Mouse (Mus musculus) spleen, adult 18-20 months (tissue): ENCODE data around the gene Mrpl33.
"Not testable (repeated sequence)": the region's sequence is repeated elsewhere in the genome, so short reads cannot be mapped to it uniquely, and the experiment has no call there.

Source experiments
- DNase-seq, 2 experiments: peaks; one replicate each; pipeline ENCODE4 v3.0.0; 2022; ENCODE audit warnings: mixed read lengths in 2 of 2

The Mrpl33 gene

GRCm38 (mm10) chr5:31597430-31597944, 752 bp downstream of the Mrpl33 start:
- DNase-seq: no peak

GRCm38 (mm10) chr5:31598121-31598520, 1.4 kb downstream of the Mrpl33 start:
- DNase-seq: no peak

GRCm38 (mm10) chr5:31598579-31598978, 1.8 kb downstream of the Mrpl33 start:
- DNase-seq: peak in 1 of 2 experiments; percentile 27

GRCm38 (mm10) chr5:31599161-31599560, 2.4 kb downstream of the Mrpl33 start:
- no peak for DNase-seq

- no peak for DNase-seq
These were observed 4.5 kb downstream of the Mrpl33 start for GRCm38 (mm10) chr5:31601162-31601722.

GRCm38 (mm10) chr5:31602377-31602776, 5.6 kb downstream of the Mrpl33 start:
- DNase-seq: peak; percentile 12 to 39

GRCm38 (mm10) chr5:31603766-31604165, 7.0 kb downstream of the Mrpl33 start:
- no peak for DNase-seq

- no peak for DNase-seq
These were observed 9.4 kb downstream of the Mrpl33 start for GRCm38 (mm10) chr5:31606151-31606550.

GRCm38 (mm10) chr5:31610376-31611086, 13.8 kb downstream of the Mrpl33 start:
- DNase-seq: no peak

DNA sequence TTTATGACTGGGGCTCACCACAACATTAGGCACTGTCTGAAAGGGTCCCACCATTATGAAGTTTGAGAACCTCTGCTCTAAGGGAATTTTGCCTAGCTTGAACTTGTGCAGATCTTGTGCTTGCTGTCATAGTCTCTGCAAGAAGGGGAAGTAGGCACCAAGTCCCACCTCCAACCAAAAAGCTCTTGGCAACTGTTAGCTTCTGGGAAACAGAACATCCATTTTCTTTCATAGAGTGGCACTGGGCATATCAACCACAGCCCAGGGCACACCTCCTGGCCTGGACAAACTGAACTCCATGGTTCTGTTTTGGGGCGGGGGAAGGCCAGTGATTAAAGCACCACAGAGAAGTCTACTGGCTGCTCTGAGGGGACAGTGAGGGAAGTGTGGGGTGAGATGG, 14.5 kb downstream of the Mrpl33 start:
- no peak for DNase-seq

- DNase-seq: peak; percentile 71 to 80
These were observed 17.1 kb downstream of the Mrpl33 start for GRCm38 (mm10) chr5:31613852-31614286.

GRCm38 (mm10) chr5:31614339-31615025, 17.7 kb downstream of the Mrpl33 start:
- DNase-seq: peak in 1 of 2 experiments; percentile 14

- no peak for DNase-seq
These were observed 23.6 kb downstream of the Mrpl33 start for GRCm38 (mm10) chr5:31620326-31620725.

GRCm38 (mm10) chr5:31627117-31627516, 30.4 kb downstream of the Mrpl33 start:
- no peak for DNase-seq

GRCm38 (mm10) chr5:31627562-31628526, 31.1 kb downstream of the Mrpl33 start:
- DNase-seq: no peak

GRCm38 (mm10) chr5:31628555-31628954, 31.8 kb downstream of the Mrpl33 start:
- no peak for DNase-seq

DNA sequence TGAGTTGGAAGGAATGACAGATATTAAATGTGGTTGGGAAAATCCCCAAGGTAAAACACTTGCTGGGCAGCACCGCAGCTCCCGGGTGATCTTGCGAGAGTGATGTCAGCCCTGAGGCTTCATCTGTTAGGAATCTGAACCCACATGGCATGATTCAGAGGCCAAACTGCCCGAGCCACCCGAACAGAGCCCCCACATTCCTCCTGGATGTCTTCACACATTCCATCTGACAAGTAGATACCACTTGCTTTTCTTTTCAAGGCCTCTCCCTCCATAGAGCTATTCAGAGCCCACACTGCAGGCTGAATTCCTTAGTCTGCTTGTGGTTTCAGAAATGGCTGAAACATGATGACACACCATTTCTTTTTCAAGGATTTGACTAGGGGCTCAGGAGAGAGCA, 33.3 kb downstream of the Mrpl33 start:
- no peak for DNase-seq

GRCm38 (mm10) chr5:31631169-31631568, 34.4 kb downstream of the Mrpl33 start:
- DNase-seq: not testable (repeated sequence)

DNA sequence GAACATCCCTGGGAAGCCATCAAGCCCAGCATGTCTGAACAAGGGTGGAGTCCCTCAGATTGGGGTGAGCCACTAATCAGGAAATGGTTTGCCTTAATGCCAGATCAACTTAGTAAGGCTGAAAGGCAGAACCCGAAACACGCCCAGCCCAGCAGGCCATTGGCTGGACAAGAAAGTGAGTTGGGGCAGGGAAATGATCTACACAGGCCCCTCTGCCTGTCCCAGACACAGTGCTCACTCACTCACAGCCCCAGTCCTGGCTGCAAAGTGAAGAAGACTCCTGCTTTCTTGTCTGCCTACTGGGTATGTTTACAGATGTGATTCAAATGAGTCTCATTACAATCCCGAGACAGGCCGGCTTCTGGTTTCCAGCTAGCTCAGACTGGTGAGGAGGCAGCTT, 37.4 kb downstream of the Mrpl33 start:
- no peak for DNase-seq

DNA sequence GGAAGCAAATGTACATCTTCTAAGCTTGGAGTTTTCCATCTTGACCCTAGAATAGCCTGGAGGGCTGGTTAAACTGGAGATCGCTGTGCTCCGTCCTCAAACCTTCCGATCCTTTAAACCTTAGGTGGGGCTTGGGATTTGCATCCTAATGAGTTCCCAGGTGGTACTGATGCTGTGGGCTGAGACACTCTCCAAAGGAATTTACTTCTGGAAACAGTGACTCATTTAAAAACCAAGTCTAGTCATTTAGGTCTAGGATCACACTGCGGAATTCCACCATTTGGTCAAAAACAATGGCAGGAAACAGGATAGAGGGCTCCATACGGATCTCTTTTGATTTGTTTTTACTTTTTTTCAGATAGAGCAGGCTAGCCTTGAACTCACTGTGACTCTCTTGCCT, 37.9 kb downstream of the Mrpl33 start:
- DNase-seq: no peak

DNA sequence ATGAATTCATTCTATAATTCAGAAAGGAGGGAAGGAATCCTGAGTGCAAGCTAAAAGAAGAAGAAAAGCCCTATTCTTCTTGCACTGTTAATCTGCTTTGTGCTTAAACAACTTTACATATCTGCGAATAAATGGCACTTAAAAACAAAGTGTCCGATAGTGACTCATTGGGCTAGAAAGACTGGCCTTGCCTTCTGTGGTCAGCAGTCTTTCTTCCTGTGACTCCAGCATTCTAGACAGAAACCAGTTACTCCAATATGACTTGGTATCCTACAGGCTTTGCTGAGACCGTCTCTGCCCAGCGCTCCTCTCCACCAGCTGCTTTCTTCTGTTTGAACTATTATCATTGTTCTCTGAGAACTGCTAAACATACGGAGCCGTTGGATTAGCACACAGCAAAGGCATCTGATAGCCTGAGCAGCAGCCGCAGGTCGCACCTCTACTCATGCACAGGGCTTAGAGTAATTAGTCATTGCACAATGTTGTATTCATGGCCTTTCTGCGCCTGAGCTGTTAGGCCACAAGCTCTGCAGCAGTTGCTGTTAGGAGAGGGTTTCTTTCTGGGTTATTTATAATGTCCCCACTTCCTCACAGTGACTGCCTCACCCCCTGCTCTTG, 40.0 kb downstream of the Mrpl33 start:
- no peak for DNase-seq

DNA sequence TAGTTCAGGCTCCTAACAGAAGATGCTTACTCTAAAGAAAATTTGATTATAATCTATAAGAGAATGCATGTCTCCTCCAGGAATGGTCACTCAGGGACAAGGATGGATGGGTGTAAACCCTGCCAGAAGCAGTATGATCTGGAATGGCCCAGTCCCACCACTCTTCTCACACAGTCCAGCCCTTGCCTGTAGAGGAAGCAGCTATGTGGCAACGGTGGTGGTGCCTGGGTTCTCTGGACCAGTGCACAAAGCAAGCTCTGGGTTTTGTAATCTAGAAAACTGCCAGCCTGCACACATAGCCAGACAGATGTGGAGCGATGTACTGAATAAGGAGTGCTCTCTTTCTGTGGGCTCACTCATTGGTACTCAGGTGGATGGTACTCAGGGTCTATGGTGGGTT, 43.8 kb downstream of the Mrpl33 start:
- no peak for DNase-seq
